Mouse (Mus musculus): ENCODE results near the gene Mettl2. TPM values are rescaled to one million over a fixed set of nuclear protein-coding genes. Genes with fewer than 3 reads are reported as not detected.
"Not testable (repeated sequence)": the region's sequence is repeated elsewhere in the genome, so short reads cannot be mapped to it uniquely, and the experiment has no call there.

The Mettl2 gene
- total and polyA plus RNA-seq, 3 experiments: 59.9 to 61.7 TPM; not detected in 1

DNA sequence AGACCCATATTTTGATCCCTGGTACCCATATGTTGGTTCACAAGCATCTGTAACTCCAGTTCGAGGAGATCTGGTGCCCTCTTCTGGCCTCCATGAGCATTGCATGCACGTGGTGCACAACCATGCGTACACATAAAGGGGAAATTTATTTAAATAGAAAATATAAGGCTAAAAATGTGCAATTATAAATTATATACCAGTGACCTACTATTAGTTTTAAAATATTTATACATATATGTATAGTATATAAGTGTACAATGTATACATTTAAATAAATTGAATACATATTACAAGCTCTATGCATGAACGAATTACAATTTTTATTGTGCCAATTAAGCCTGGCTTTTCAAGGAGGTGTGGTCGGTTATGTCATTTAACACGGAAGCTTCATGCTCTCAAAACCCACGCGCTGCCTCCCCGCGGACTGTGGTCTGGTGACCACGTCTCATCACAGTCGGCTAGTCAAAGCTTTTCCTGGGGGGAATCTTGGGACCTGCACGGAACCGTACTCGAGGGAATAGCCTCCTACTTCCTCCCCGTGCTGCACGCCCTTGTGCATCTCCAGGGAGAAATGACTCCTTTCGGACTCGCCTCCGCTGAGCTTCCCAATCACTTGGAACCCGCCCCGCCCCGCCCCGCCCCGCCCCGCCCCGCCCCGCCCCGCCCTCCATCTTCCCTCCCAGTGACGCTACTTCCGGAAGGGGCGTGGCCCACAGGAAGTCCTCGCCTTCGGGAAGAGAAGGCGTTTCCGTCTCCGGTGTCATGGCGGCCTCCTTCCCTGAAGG is at the start of gene Mettl2 (continued):
- TF ChIP-seq GATA1 (IDR thresholded peaks at IDR 0.05; ENCODE audit: low read depth, low read length) (no peak), TBP (IDR thresholded peaks at IDR 0.05; ENCODE audit: low read depth, low read length) (peak; percentile 76; the same call in 1 of the 2 replicates), POLR2AphosphoS5 (IDR thresholded peaks at IDR 0.05; ENCODE audit: borderline replicate concordance, low read depth, low read length) (no peak), MAX (IDR thresholded peaks at IDR 0.05; ENCODE audit: low read length) (peak; percentile 95), CHD1 (IDR thresholded peaks at IDR 0.05; ENCODE audit: low read depth, low read length) (no peak)

DNA sequence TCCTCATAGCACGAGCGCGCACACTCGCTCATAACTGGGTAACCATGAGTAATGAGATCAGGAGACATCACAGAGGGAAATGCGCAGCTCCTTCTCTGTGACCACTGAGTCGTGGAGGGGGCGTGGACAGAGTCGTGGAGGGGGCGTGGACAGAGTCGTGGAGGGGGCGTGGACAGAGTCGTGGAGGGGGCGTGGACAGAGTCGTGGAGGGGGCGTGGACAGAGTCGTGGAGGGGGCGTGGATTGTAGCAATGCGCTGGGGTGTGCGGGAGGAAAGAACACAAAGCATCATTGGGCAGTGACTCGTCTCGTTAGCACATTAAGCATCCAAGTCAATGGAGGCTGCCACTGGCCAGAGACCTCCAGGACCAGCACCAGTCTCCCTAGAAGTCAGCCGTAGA is 13.8 kb upstream of the Mettl2 start:
- H3K9ac ChIP-seq (ENCODE audit: control insufficient read depth, low read depth, low read length, poor library complexity, severe bottlenecking); H3K27ac ChIP-seq (ENCODE audit: control insufficient read depth, low read depth, low read length); H3K36me3 ChIP-seq (ENCODE audit: control insufficient read depth in 1 of 2, insufficient read depth in 2 of 2, low read length in 2 of 2); H3K9me3 ChIP-seq (replicated peaks; ENCODE audit: insufficient read depth, low read length); H3K4me1 ChIP-seq (ENCODE audit: control insufficient read depth in 1 of 2, insufficient read depth in 2 of 2, low read length in 2 of 2); H3K4me3 ChIP-seq (ENCODE audit: control insufficient read depth in 1 of 2, insufficient read depth in 1 of 2, low read depth in 2 of 2, low read length in 2 of 2); H3K79me2 ChIP-seq (ENCODE audit: control insufficient read depth, insufficient read depth, low read length, poor library complexity); DNase-seq (ENCODE audit: low read depth, low spot score): not testable (repeated sequence)
- peaks cover 13 to 26% of the 10 kb centered on the region in 2 experiments for H3K27me3 ChIP-seq (ENCODE audit: control insufficient read depth in 1 of 2, insufficient read depth in 2 of 2, low read length in 2 of 2)

DNA sequence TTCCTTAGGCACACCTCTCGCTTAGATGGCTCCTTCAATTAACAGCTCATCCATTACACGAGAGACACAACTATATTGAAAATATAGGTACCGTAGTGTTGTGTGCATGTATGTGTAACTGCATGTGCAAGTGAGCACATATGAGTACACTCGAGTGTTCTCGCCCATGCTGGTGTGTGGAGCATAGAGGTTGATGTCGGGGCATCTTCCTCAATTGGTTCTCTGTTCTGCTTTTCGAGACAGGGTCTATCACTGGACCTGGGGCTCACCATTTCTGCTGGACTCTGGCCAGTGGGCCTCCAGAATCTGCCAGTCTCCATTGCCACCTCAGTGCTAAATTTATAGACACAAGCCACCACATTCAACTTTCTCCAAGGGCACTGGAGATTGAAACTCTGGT is 8.4 kb upstream of the Mettl2 start:
- Histone ChIP-seq H3K9ac (ENCODE audit: control insufficient read depth, low read depth, low read length, poor library complexity, severe bottlenecking) (no peak overlapping the region), H3K4me3 (ENCODE audit: control insufficient read depth in 1 of 2, insufficient read depth in 1 of 2, low read depth in 2 of 2, low read length in 2 of 2) (no peak overlapping the region), H3K36me3 (ENCODE audit: control insufficient read depth in 1 of 2, insufficient read depth in 2 of 2, low read length in 2 of 2) (no peaks in the 10 kb centered on the region), H3K4me1 (ENCODE audit: control insufficient read depth in 1 of 2, insufficient read depth in 2 of 2, low read length in 2 of 2) (peaks cover 0 to 6% of the 10 kb centered on the region in 2 experiments; a peak in 2 of 4 replicates), H3K27ac (ENCODE audit: control insufficient read depth, low read depth, low read length) (no peak overlapping the region), H3K9me3 (replicated peaks; ENCODE audit: insufficient read depth, low read length) (no peaks in the 10 kb centered on the region), H3K27me3 (ENCODE audit: control insufficient read depth in 1 of 2, insufficient read depth in 2 of 2, low read length in 2 of 2) (peaks cover 4% of the 10 kb centered on the region in 2 experiments; a peak in 3 of 4 replicates), H3K79me2 (ENCODE audit: control insufficient read depth, insufficient read depth, low read length, poor library complexity) (no peaks in the 10 kb centered on the region)
- no peak for TF ChIP-seq SMC3 (IDR thresholded peaks at IDR 0.05; ENCODE audit: low read depth, low read length)
- no peak for TF ChIP-seq UBTF (IDR thresholded peaks at IDR 0.05; ENCODE audit: borderline replicate concordance, insufficient read depth, low read depth, low read length)
- no peak for TF ChIP-seq ZMIZ1 (IDR thresholded peaks at IDR 0.05; ENCODE audit: low read depth, low read length)
- no peak for TF ChIP-seq CHD1 (IDR thresholded peaks at IDR 0.05; ENCODE audit: low read depth, low read length)
- no peak for TF ChIP-seq BHLHE40 (IDR thresholded peaks at IDR 0.05; ENCODE audit: borderline replicate concordance, low read depth, low read length)
- no peak for TF ChIP-seq POLR2A (IDR thresholded peaks at IDR 0.05; ENCODE audit: control insufficient read depth in 1 of 2, insufficient read depth in 1 of 2, low read depth in 1 of 2, low read length in 2 of 2, poor library complexity in 1 of 2)
- TF ChIP-seq TCF12 (IDR thresholded peaks at IDR 0.05; ENCODE audit: low read depth, low read length): no peak
- no peak for TF ChIP-seq ZNF384 (IDR thresholded peaks at IDR 0.05; ENCODE audit: low read depth, low read length)
- TF ChIP-seq KAT2A (conservative IDR thresholded peaks at IDR 0.05; ENCODE audit: low read depth, low read length): no peak
- TF ChIP-seq HCFC1 (IDR thresholded peaks at IDR 0.05; ENCODE audit: low read depth, low read length): no peak
- no peak for DNase-seq (ENCODE audit: low read depth, low spot score)
